Mouse (Mus musculus) retina, embryonic 14.5 days (tissue): ENCODE results near the gene Sdhc.
"Not testable (repeated sequence)": the region's sequence is repeated elsewhere in the genome, so short reads cannot be mapped to it uniquely, and the experiment has no call there.

Experiments used
- DNase-seq: peaks from one replicate; pipeline ENCODE4 v3.0.0-alpha.2; 2015; ENCODE audit warnings: low spot score

Gene Sdhc

GRCm38 (mm10) chr1:171079825-171080224 lies 70.6 kb downstream of the Sdhc start:
- not testable (repeated sequence) for DNase-seq

DNA sequence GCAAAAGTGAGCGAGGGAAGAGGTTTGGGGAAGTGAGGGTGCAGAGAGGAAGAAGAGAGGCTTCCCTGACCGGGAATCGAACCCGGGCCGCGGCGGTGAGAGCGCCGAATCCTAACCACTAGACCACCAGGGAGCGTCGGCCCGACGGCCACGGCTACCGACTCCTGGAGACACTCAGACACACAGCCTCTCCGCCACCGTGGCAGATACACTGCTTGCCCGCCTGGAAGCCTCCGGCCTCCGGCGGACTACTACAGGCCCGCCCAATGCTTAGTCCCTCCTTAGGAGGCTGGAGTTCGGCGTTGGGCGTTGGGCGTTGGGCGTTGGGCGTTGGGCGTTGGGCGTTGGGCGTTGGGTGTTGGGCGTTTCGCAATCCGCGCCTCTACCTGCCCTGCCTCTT lies 71.1 kb downstream of the Sdhc start:
- DNase-seq: not testable (repeated sequence)

- not testable (repeated sequence) for DNase-seq
Observed at GRCm38 (mm10) chr1:171078419-171078818, 72.0 kb downstream of the Sdhc start.

- DNase-seq: not testable (repeated sequence)
Observed at GRCm38 (mm10) chr1:171077955-171078354, 72.4 kb downstream of the Sdhc start.

GRCm38 (mm10) chr1:171077192-171077591 lies 73.2 kb downstream of the Sdhc start:
- not testable (repeated sequence) for DNase-seq
